15 mouse cellular contexts compared by ENCODE assay signal in genomic region chr3:60602923-60603549, GRCm38 (mm10).
A peak's percentile ranks its signal among the peaks of the same experiment; 100 is the strongest.
DNase-seq lines count a peak whose midpoint lies in the region; ATAC-seq and TF ChIP-seq lines count a peak whose summit lies in the region.
"Had no signal": no experiment of that assay in that cellular context is flagged by ENCODE, and none has a peak within 500 bp of the region (broad histone marks: within the 10 kb centered on the region; RNA-seq: fewer than 3 reads in every experiment).

No protein-coding gene starts in this region.

- DNase-seq in heart, postnatal 0 days (ENCODE audit: low spot score) = no peak
- no peak for DNase-seq in heart, adult 2 months
- peak; percentile 34 for DNase-seq in G1E (ENCODE audit: low spot score)
- DNase-seq in urinary bladder, postnatal 4 days (ENCODE audit: low spot score in 2 of 2) = no peak
- DNase-seq in thymus, postnatal 36 days = no peak
- no peak for DNase-seq in right cerebral cortex, postnatal 25 days
- DNase-seq: cerebellum, adult 18-20 months; kidney, postnatal 36 days; right cerebral cortex, postnatal 4 days; thymus, postnatal 25 days had no signal

- H3K27ac ChIP-seq in heart, postnatal 0 days (ENCODE audit: low read depth) = peak overlapping the region; percentile 5; the same call in 1 of the 2 replicates
- no peak overlapping the region; the same call in 1 of the 2 replicates for H3K27ac ChIP-seq in heart, adult 2 months
- H3K27ac ChIP-seq: hindbrain, embryonic 10.5 days; limb, embryonic 12.5 days; neural tube, embryonic 12.5 days had no signal

- WGBS in heart, postnatal 0 days = 28% methylated on average over 4 of the region's 4 CpGs
- 44% methylated on average over 4 of the region's 4 CpGs for WGBS in heart, adult 2 months

- intact Hi-C loops in heart, adult 2 months (cut with DNase I) = loop anchor here (5.0 to 10.0 kb wide), 5 partner anchors 76 to 728 kb away; no protein-coding TSS in a partner anchor

- H3K4me2 ChIP-seq in heart, postnatal 0 days (ENCODE audit: low read depth, low read length) = no peak overlapping the region
- H3K4me2 ChIP-seq: limb, embryonic 12.5 days; neural tube, embryonic 12.5 days had no signal

- 0 out of 2 replicates have a peak, but pooled peaks have one; percentile 19 for TF ChIP-seq EP300 in heart, postnatal 0 days (IDR thresholded peaks at IDR 0.05; ENCODE audit: low read depth)
- no peak for TF ChIP-seq EP300 in heart, adult 2 months (IDR thresholded peaks at IDR 0.05; ENCODE audit: insufficient read depth, low read depth, low read length)

- H3K4me3 ChIP-seq in heart, postnatal 0 days (ENCODE audit: low read depth, low read length) = no peak overlapping the region
- H3K4me3 ChIP-seq in heart, adult 2 months = no peak overlapping the region
- H3K4me3 ChIP-seq in G1E (ENCODE audit: low read depth, low read length) = no peak overlapping the region; the same call in 1 of the 2 replicates
- H3K4me3 ChIP-seq: hindbrain, embryonic 10.5 days; limb, embryonic 12.5 days; neural tube, embryonic 12.5 days had no signal

- peaks cover 3% of the 10 kb centered on the region; the same call in 1 of the 2 replicates for H3K79me2 ChIP-seq in heart, adult 2 months (replicated peaks; ENCODE audit: control insufficient read depth, insufficient read depth, low read length)

- H3K9ac ChIP-seq in heart, postnatal 0 days (replicated peaks; ENCODE audit: low read depth, low read length) = no peak overlapping the region
- H3K9ac ChIP-seq in heart, adult 2 months (ENCODE audit: low read depth, low read length) = no peak overlapping the region
- H3K9ac ChIP-seq: limb, embryonic 12.5 days; neural tube, embryonic 12.5 days had no signal

- no peak for TF ChIP-seq POLR2A in heart, adult 2 months (IDR thresholded peaks at IDR 0.05; ENCODE audit: insufficient read depth, low read depth, low read length)

- H3K36me3 ChIP-seq in heart, postnatal 0 days (replicated peaks; ENCODE audit: control insufficient read depth, insufficient read depth, low read length) = peaks cover 7% of the 10 kb centered on the region; the same call in 1 of the 2 replicates
- H3K36me3 ChIP-seq in heart, adult 2 months (ENCODE audit: control insufficient read depth, insufficient read depth, low read length) = peaks cover 44% of the 10 kb centered on the region
- H3K36me3 ChIP-seq in G1E (replicated peaks) = peaks cover 55% of the 10 kb centered on the region
- H3K36me3 ChIP-seq: hindbrain, embryonic 10.5 days; neural tube, embryonic 12.5 days had no signal

- ATAC-seq in heart, postnatal 0 days (ENCODE audit: insufficient read depth, low read depth) = peak; percentile 60
- ATAC-seq in G1E (ENCODE audit: extremely low read depth, insufficient number of reproducible peaks, low FRiP score, poor library complexity, severe bottlenecking) = peak; percentile 92
- peak; percentile 69 for ATAC-seq in erythroblast, adult 5-6 weeks (replicated peaks; ENCODE audit: low FRiP score, poor library complexity, severe bottlenecking)
- ATAC-seq in megakaryocyte, adult 5-6 weeks (ENCODE audit: poor library complexity, severe bottlenecking) = peak; percentile 23

- no peaks in the 10 kb centered on the region for H3K9me3 ChIP-seq in heart, postnatal 0 days (replicated peaks; ENCODE audit: control insufficient read depth, low read length)
- H3K9me3 ChIP-seq in G1E (replicated peaks) = no peaks in the 10 kb centered on the region
- H3K9me3 ChIP-seq: hindbrain, embryonic 10.5 days; limb, embryonic 12.5 days; neural tube, embryonic 12.5 days had no signal

- H3K4me1 ChIP-seq in heart, postnatal 0 days (ENCODE audit: control insufficient read depth, insufficient read depth) = peaks cover 18% of the 10 kb centered on the region
- peaks cover 13% of the 10 kb centered on the region for H3K4me1 ChIP-seq in heart, adult 2 months (ENCODE audit: control insufficient read depth, insufficient read depth, low read length)
- peaks cover 80% of the 10 kb centered on the region for H3K4me1 ChIP-seq in G1E (ENCODE audit: insufficient read depth, low read depth, low read length)
- H3K4me1 ChIP-seq: hindbrain, embryonic 10.5 days; limb, embryonic 12.5 days; neural tube, embryonic 12.5 days had no signal

- TF ChIP-seq CTCF in heart, postnatal 0 days (IDR thresholded peaks at IDR 0.05; ENCODE audit: low read depth) = no peak
- no peak for TF ChIP-seq CTCF in heart, adult 2 months (IDR thresholded peaks at IDR 0.05)
- no peak for TF ChIP-seq CTCF in G1E (IDR thresholded peaks at IDR 0.05; ENCODE audit: low read depth, low read length)

- no peaks in the 10 kb centered on the region for H3K27me3 ChIP-seq in heart, postnatal 0 days (ENCODE audit: control insufficient read depth, insufficient read depth, low read length)
- H3K27me3 ChIP-seq in heart, adult 2 months (ENCODE audit: control insufficient read depth, insufficient read depth, low read length) = no peaks in the 10 kb centered on the region
- no peaks in the 10 kb centered on the region for H3K27me3 ChIP-seq in G1E (ENCODE audit: insufficient read depth, low read length)
- H3K27me3 ChIP-seq: limb, embryonic 12.5 days; neural tube, embryonic 12.5 days had no signal

Comparison
In these comparisons a context has a peak if more than half of its experiments do, and no peak if none do; other contexts are left out.
1. ATAC-seq: peak in every context shown above with its lines; median percentile 92 in G1E; 69 in erythroblast, adult 5-6 weeks; 60 in heart, postnatal 0 days; 23 in megakaryocyte, adult 5-6 weeks.